Mouse (Mus musculus): Measurements from ENCODE around the gene Auh. TPM values are rescaled to one million over a fixed set of nuclear protein-coding genes. Genes with fewer than 3 reads are reported as not detected.

The Auh gene
- polyA plus RNA-seq, 1 experiment from 2014 or later = 64.6 TPM

GRCm38 (mm10) chr13:52873923-52874322 lies 55.6 kb downstream of the Auh start:
- Histone ChIP-seq H3K9me3 (no peaks in the 10 kb centered on the region), H3K36me3 (no peaks in the 10 kb centered on the region; the same call in 1 of the 2 replicates), H3K27me3 (no peaks in the 10 kb centered on the region), H3K4me1 (replicated peaks) (peaks cover 17% of the 10 kb centered on the region), H3K27ac (no peak overlapping the region), H3K9ac (no peak overlapping the region), H3K4me2 (no peak overlapping the region), H3K4me3 (no peak overlapping the region)
- no peak for ATAC-seq (ENCODE audit: low FRiP score)
- WGBS = 82% methylated on average over 11 of the region's 11 CpGs

- Histone ChIP-seq H3K4me2 (peak overlapping the region; percentile 28), H3K27me3 (no peaks in the 10 kb centered on the region), H3K4me3 (no peak overlapping the region), H3K36me3 (peaks cover 4% of the 10 kb centered on the region), H3K9me3 (no peaks in the 10 kb centered on the region), H3K4me1 (replicated peaks) (peaks cover 28% of the 10 kb centered on the region), H3K9ac (no peak overlapping the region), H3K27ac (peak overlapping the region; percentile 87)
- peak; percentile 60; the same call in 1 of the 2 replicates for ATAC-seq (ENCODE audit: low FRiP score)
- WGBS = 50% methylated on average over 15 of the region's 15 CpGs
These were observed 63.3 kb downstream of the Auh start for GRCm38 (mm10) chr13:52866005-52866792.

GRCm38 (mm10) chr13:52863436-52863835 lies 66.0 kb downstream of the Auh start:
- ATAC-seq (ENCODE audit: low FRiP score) = no peak

GRCm38 (mm10) chr13:52860006-52860685 lies 69.3 kb downstream of the Auh start:
- 73% methylated on average over 22 of the region's 22 CpGs for WGBS

More at GRCm38 (mm10) chr13:52863436-52863835, 66.0 kb downstream of the Auh start:
- no peaks in the 10 kb centered on the region for H3K27me3 ChIP-seq
- no peak overlapping the region for H3K27ac ChIP-seq
- H3K36me3 ChIP-seq = peaks cover 4% of the 10 kb centered on the region; the same call in 1 of the 2 replicates
- no peak overlapping the region for H3K4me2 ChIP-seq
- no peak overlapping the region for H3K9ac ChIP-seq
- no peaks in the 10 kb centered on the region for H3K9me3 ChIP-seq
- H3K4me3 ChIP-seq = no peak overlapping the region
- WGBS = 90% methylated on average over 8 of the region's 8 CpGs
- peaks cover 35% of the 10 kb centered on the region for H3K4me1 ChIP-seq (replicated peaks)

GRCm38 (mm10) chr13:52859065-52859820 lies 70.2 kb downstream of the Auh start:
- Histone ChIP-seq H3K4me1 (replicated peaks) (peaks cover 16% of the 10 kb centered on the region), H3K36me3 (peaks cover 4% of the 10 kb centered on the region; the same call in 1 of the 2 replicates), H3K27ac (peak overlapping the region; percentile 80), H3K4me2 (no peak overlapping the region), H3K9ac (peak overlapping the region; percentile 26; the same call in 1 of the 2 replicates), H3K9me3 (no peaks in the 10 kb centered on the region), H3K4me3 (no peak overlapping the region), H3K27me3 (no peaks in the 10 kb centered on the region)
- 66% methylated on average over 16 of the region's 16 CpGs for WGBS
- peak; percentile 65; the same call in 1 of the 2 replicates for ATAC-seq (ENCODE audit: low FRiP score)

More at GRCm38 (mm10) chr13:52860006-52860685, 69.3 kb downstream of the Auh start:
- Histone ChIP-seq H3K9me3 (no peaks in the 10 kb centered on the region), H3K27ac (no peak overlapping the region), H3K9ac (no peak overlapping the region), H3K27me3 (no peaks in the 10 kb centered on the region), H3K4me3 (no peak overlapping the region), H3K4me2 (no peak overlapping the region), H3K36me3 (peaks cover 4% of the 10 kb centered on the region; the same call in 1 of the 2 replicates), H3K4me1 (replicated peaks) (peaks cover 18% of the 10 kb centered on the region)
- ATAC-seq (ENCODE audit: low FRiP score) = no peak

- Histone ChIP-seq H3K36me3 (peaks cover 4% of the 10 kb centered on the region; the same call in 1 of the 2 replicates), H3K27me3 (no peaks in the 10 kb centered on the region), H3K9ac (no peak overlapping the region), H3K27ac (peak overlapping the region; percentile 4; the same call in 1 of the 2 replicates), H3K4me3 (no peak overlapping the region), H3K9me3 (no peaks in the 10 kb centered on the region), H3K4me1 (replicated peaks) (peaks cover 16% of the 10 kb centered on the region), H3K4me2 (no peak overlapping the region)
- ATAC-seq (ENCODE audit: low FRiP score) = no peak
- WGBS = 85% methylated on average over 12 of the region's 12 CpGs
These were observed 71.1 kb downstream of the Auh start for GRCm38 (mm10) chr13:52858373-52858772.

GRCm38 (mm10) chr13:52857781-52858180 lies 71.7 kb downstream of the Auh start:
- H3K9ac ChIP-seq = no peak overlapping the region
- H3K4me1 ChIP-seq (replicated peaks) = peaks cover 16% of the 10 kb centered on the region
- no peak for ATAC-seq (ENCODE audit: low FRiP score)
- no peak overlapping the region for H3K4me2 ChIP-seq
- no peak overlapping the region for H3K27ac ChIP-seq
- no peak overlapping the region for H3K4me3 ChIP-seq
- 83% methylated on average over 5 of the region's 5 CpGs for WGBS
- H3K9me3 ChIP-seq = no peaks in the 10 kb centered on the region
- H3K27me3 ChIP-seq = no peaks in the 10 kb centered on the region
- peaks cover 4% of the 10 kb centered on the region; the same call in 1 of the 2 replicates for H3K36me3 ChIP-seq

GRCm38 (mm10) chr13:52853536-52853935 lies 75.9 kb downstream of the Auh start:
- H3K27ac ChIP-seq = no peak overlapping the region
- no peak for ATAC-seq (ENCODE audit: low FRiP score)
- H3K4me1 ChIP-seq (replicated peaks) = peaks cover 13% of the 10 kb centered on the region
- no peak overlapping the region for H3K9ac ChIP-seq
- H3K4me3 ChIP-seq = no peak overlapping the region
- no peaks in the 10 kb centered on the region; the same call in 1 of the 2 replicates for H3K36me3 ChIP-seq
- WGBS = 69% methylated on average over 1 of the region's 1 CpGs
- no peak overlapping the region for H3K4me2 ChIP-seq
- H3K27me3 ChIP-seq = no peaks in the 10 kb centered on the region
- no peaks in the 10 kb centered on the region for H3K9me3 ChIP-seq

- no peak for ATAC-seq (ENCODE audit: low FRiP score)
- Histone ChIP-seq H3K27ac (no peak overlapping the region), H3K9ac (no peak overlapping the region), H3K27me3 (no peaks in the 10 kb centered on the region), H3K4me2 (no peak overlapping the region), H3K4me1 (replicated peaks) (peaks cover 14% of the 10 kb centered on the region), H3K4me3 (no peak overlapping the region), H3K36me3 (no peaks in the 10 kb centered on the region; the same call in 1 of the 2 replicates), H3K9me3 (no peaks in the 10 kb centered on the region)
- 90% methylated on average over 4 of the region's 4 CpGs for WGBS
These were observed 77.6 kb downstream of the Auh start for GRCm38 (mm10) chr13:52851886-52852285.

GRCm38 (mm10) chr13:52850024-52850723 lies 79.3 kb downstream of the Auh start:
- Histone ChIP-seq H3K4me2 (no peak overlapping the region), H3K27me3 (no peaks in the 10 kb centered on the region), H3K9ac (no peak overlapping the region), H3K36me3 (no peaks in the 10 kb centered on the region; the same call in 1 of the 2 replicates), H3K4me1 (replicated peaks) (peaks cover 14% of the 10 kb centered on the region), H3K4me3 (no peak overlapping the region), H3K9me3 (no peaks in the 10 kb centered on the region), H3K27ac (no peak overlapping the region)
- 87% methylated on average over 15 of the region's 15 CpGs for WGBS
- ATAC-seq (ENCODE audit: low FRiP score) = no peak

GRCm38 (mm10) chr13:52849394-52849801 lies 80.1 kb downstream of the Auh start:
- Histone ChIP-seq H3K9me3 (no peaks in the 10 kb centered on the region), H3K36me3 (no peaks in the 10 kb centered on the region; the same call in 1 of the 2 replicates), H3K9ac (no peak overlapping the region), H3K4me1 (replicated peaks) (peaks cover 14% of the 10 kb centered on the region), H3K4me3 (no peak overlapping the region), H3K27ac (no peak overlapping the region), H3K4me2 (no peak overlapping the region), H3K27me3 (no peaks in the 10 kb centered on the region)
- ATAC-seq (ENCODE audit: low FRiP score) = peak; percentile 30; the same call in 1 of the 2 replicates
- WGBS = 71% methylated on average over 9 of the region's 9 CpGs

All from hindbrain, embryonic 13.5 days (tissue).